Mouse (Mus musculus) small intestine, adult 2 months (tissue): ENCODE measurements at regions not wholly inside any gene's neighbourhood (a gene's known extent, or its start where the extent isn't known, plus 50 kb on each side); places are given as distances from the start of the nearest gene placed in this dataset.

ENCODE experiments used
- CTCF ChIP-seq: fragments of 200-500 bp; IDR thresholded peaks from 2 replicates; pipeline ENCODE4 v1.5.1; 2012; ENCODE audit warnings: low read depth, mild to moderate bottlenecking, control low read depth, inconsistent platforms, low read length, moderate library complexity, mixed read lengths; ENCODE audit not compliant: insufficient replicate concordance, insufficient read length; ENCODE audit errors: extremely low read depth
- POLR2A ChIP-seq: fragments of 200-500 bp; IDR thresholded peaks from 2 replicates; pipeline ENCODE4 v1.6.1; 2012; ENCODE audit warnings: low read depth, mild to moderate bottlenecking, control low read depth, inconsistent platforms, low read length, moderate library complexity

GRCm38 (mm10) chr15:96119240-96119639, 168.1 kb upstream of the Arid2 start:
- TF ChIP-seq POLR2A = no peak
- no peak for TF ChIP-seq CTCF
